Mouse (Mus musculus): ENCODE measurements around the gene Med13. TPM values are rescaled to one million over a fixed set of nuclear protein-coding genes. Genes with fewer than 3 reads are reported as not detected.

Gene Med13
- polyA plus RNA-seq, 1 experiment from 2014 or later, result 14.2 TPM

GRCm38 (mm10) chr11:86231781-86232350 is 125.5 kb downstream of the Med13 start:
- no peak overlapping the region for H3K27ac ChIP-seq (ENCODE audit: low read depth)
- H3K27me3 ChIP-seq (replicated peaks; ENCODE audit: control insufficient read depth, insufficient read depth, low read length), result no peaks in the 10 kb centered on the region
- H3K4me3 ChIP-seq (ENCODE audit: low read depth, low read length), result no peak overlapping the region
- peaks cover 83% of the 10 kb centered on the region for H3K36me3 ChIP-seq (ENCODE audit: control insufficient read depth, insufficient read depth, low read length)
- ATAC-seq (replicated peaks; ENCODE audit: low FRiP score, low TSS enrichment, low read depth) (no peak), DNase-seq (ENCODE audit: low spot score) (no peak)
- no peaks in the 10 kb centered on the region for H3K4me1 ChIP-seq (replicated peaks; ENCODE audit: control insufficient read depth, insufficient read depth, low read length)
- no peaks in the 10 kb centered on the region for H3K9me3 ChIP-seq (ENCODE audit: control insufficient read depth, low read length)
- no peak overlapping the region for H3K9ac ChIP-seq (ENCODE audit: low read length)
- no peak overlapping the region for H3K4me2 ChIP-seq (ENCODE audit: low read length)
- WGBS, result 95% methylated on average over 13 of the region's 13 CpGs

GRCm38 (mm10) chr11:86226646-86227180 is 130.7 kb downstream of the Med13 start:
- no peaks in the 10 kb centered on the region for H3K27me3 ChIP-seq (replicated peaks; ENCODE audit: control insufficient read depth, insufficient read depth, low read length)
- H3K9me3 ChIP-seq (ENCODE audit: control insufficient read depth, low read length), result no peaks in the 10 kb centered on the region
- peaks cover 72% of the 10 kb centered on the region for H3K36me3 ChIP-seq (ENCODE audit: control insufficient read depth, insufficient read depth, low read length)
- WGBS, result 86% methylated on average over 8 of the region's 8 CpGs
- H3K4me1 ChIP-seq (replicated peaks; ENCODE audit: control insufficient read depth, insufficient read depth, low read length), result no peaks in the 10 kb centered on the region
- ATAC-seq (replicated peaks; ENCODE audit: low FRiP score, low TSS enrichment, low read depth) (no peak), DNase-seq (ENCODE audit: low spot score) (no peak)
- no peak overlapping the region for H3K27ac ChIP-seq (ENCODE audit: low read depth)
- no peak overlapping the region for H3K9ac ChIP-seq (ENCODE audit: low read length)
- H3K4me3 ChIP-seq (ENCODE audit: low read depth, low read length), result no peak overlapping the region
- H3K4me2 ChIP-seq (ENCODE audit: low read length), result no peak overlapping the region

GRCm38 (mm10) chr11:86225761-86226160 is 131.6 kb downstream of the Med13 start:
- Histone ChIP-seq H3K9ac (ENCODE audit: low read length) (no peak overlapping the region), H3K4me3 (ENCODE audit: low read depth, low read length) (no peak overlapping the region), H3K4me2 (ENCODE audit: low read length) (no peak overlapping the region), H3K4me1 (replicated peaks; ENCODE audit: control insufficient read depth, insufficient read depth, low read length) (no peaks in the 10 kb centered on the region), H3K27ac (ENCODE audit: low read depth) (no peak overlapping the region), H3K9me3 (ENCODE audit: control insufficient read depth, low read length) (no peaks in the 10 kb centered on the region), H3K27me3 (replicated peaks; ENCODE audit: control insufficient read depth, insufficient read depth, low read length) (no peaks in the 10 kb centered on the region), H3K36me3 (ENCODE audit: control insufficient read depth, insufficient read depth, low read length) (peaks cover 71% of the 10 kb centered on the region)
- DNase-seq (ENCODE audit: low spot score) (no peak), ATAC-seq (replicated peaks; ENCODE audit: low FRiP score, low TSS enrichment, low read depth) (no peak)
- 93% methylated on average over 4 of the region's 4 CpGs for WGBS

Other genes with a start within 250 kb of the Med13 start
- gene Brip1, start 156.4 kb downstream of the Med13 start, polyA plus RNA-seq (2014; fragmentation: Nextera tagmentation; extraction: Ambion mirVana), result 11.7 and 13.0 TPM in 2 replicates
- gene Ints2, start 100.0 kb downstream of the Med13 start, polyA plus RNA-seq (2014; fragmentation: Nextera tagmentation; extraction: Ambion mirVana), result 27.2 and 30.0 TPM in 2 replicates
- 49.5 and 53.2 TPM in 2 replicates for gene Rnft1, start 127.1 kb upstream of the Med13 start, polyA plus RNA-seq (2014; fragmentation: Nextera tagmentation; extraction: Ambion mirVana)
- gene Rps6kb1, start 187.2 kb upstream of the Med13 start, polyA plus RNA-seq (2014; fragmentation: Nextera tagmentation; extraction: Ambion mirVana), result 50.7 and 58.0 TPM in 2 replicates
- gene Tubd1, start 187.4 kb upstream of the Med13 start, polyA plus RNA-seq (2014; fragmentation: Nextera tagmentation; extraction: Ambion mirVana), result 9.9 and 10.6 TPM in 2 replicates